Mouse (Mus musculus): ENCODE measurements around the gene Amotl2. TPM values are rescaled to one million over a fixed set of nuclear protein-coding genes. Genes with fewer than 3 reads are reported as not detected.

Amotl2 gene
- polyA plus RNA-seq, 1 experiment from 2014 or later, result 40.1 TPM

GRCm38 (mm10) chr9:102735996-102736395, 19.5 kb downstream of the Amotl2 start:
- Histone ChIP-seq H3K27ac (ENCODE audit: low read length) (peak overlapping the region; percentile 36; the same call in 1 of the 2 replicates), H3K4me2 (ENCODE audit: low read depth, low read length) (no peak overlapping the region), H3K4me3 (ENCODE audit: low read length) (no peak overlapping the region), H3K4me1 (replicated peaks; ENCODE audit: control insufficient read depth, insufficient read depth, low read length) (peaks cover 17% of the 10 kb centered on the region), H3K9ac (ENCODE audit: low read length) (no peak overlapping the region), H3K27me3 (ENCODE audit: control insufficient read depth, insufficient read depth, low read depth, low read length) (no peaks in the 10 kb centered on the region), H3K36me3 (ENCODE audit: control insufficient read depth, insufficient read depth, low read length) (peaks cover 25% of the 10 kb centered on the region), H3K9me3 (ENCODE audit: control insufficient read depth, low read length) (no peaks in the 10 kb centered on the region)
- 16% methylated on average over 1 of the region's 1 CpGs for WGBS
- ATAC-seq (ENCODE audit: low read depth), result no peak

- no peak for ATAC-seq (ENCODE audit: low read depth)
- peaks cover 7% of the 10 kb centered on the region for H3K4me1 ChIP-seq (replicated peaks; ENCODE audit: control insufficient read depth, insufficient read depth, low read length)
- H3K4me3 ChIP-seq (ENCODE audit: low read length), result no peak overlapping the region
- no peaks in the 10 kb centered on the region for H3K27me3 ChIP-seq (ENCODE audit: control insufficient read depth, insufficient read depth, low read depth, low read length)
- no peaks in the 10 kb centered on the region for H3K9me3 ChIP-seq (ENCODE audit: control insufficient read depth, low read length)
- H3K27ac ChIP-seq (ENCODE audit: low read length), result no peak overlapping the region
- H3K9ac ChIP-seq (ENCODE audit: low read length), result no peak overlapping the region
- peaks cover 11% of the 10 kb centered on the region for H3K36me3 ChIP-seq (ENCODE audit: control insufficient read depth, insufficient read depth, low read length)
- H3K4me2 ChIP-seq (ENCODE audit: low read depth, low read length), result no peak overlapping the region
- WGBS, result 20% methylated on average over 1 of the region's 1 CpGs
These were observed 20.9 kb downstream of the Amotl2 start for GRCm38 (mm10) chr9:102737405-102737804.

DNA sequence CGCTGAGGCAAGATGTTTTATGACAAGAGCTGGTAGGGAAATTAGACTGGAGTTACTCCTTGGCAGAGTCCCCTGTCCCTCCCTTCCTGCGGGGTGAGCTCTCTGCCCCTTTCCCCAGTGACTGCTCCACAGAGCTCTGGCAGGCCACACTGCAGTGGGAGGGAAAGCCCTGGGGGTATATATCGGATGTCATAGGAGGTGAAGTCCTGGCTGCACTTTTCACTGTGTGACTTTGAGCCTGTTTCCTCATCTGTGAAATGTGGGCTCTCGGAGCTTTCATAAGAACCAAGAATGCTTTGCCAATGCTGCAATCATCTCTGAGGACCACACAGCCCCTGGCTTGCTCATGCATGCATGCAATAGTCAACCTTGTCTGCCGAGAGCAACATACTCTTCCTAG, 30.3 kb downstream of the Amotl2 start:
- H3K9ac ChIP-seq (ENCODE audit: low read length), result no peak overlapping the region
- no peaks in the 10 kb centered on the region for H3K9me3 ChIP-seq (ENCODE audit: control insufficient read depth, low read length)
- peaks cover 6% of the 10 kb centered on the region; the same call in 1 of the 2 replicates for H3K4me1 ChIP-seq (replicated peaks; ENCODE audit: control insufficient read depth, insufficient read depth, low read length)
- no peak overlapping the region for H3K4me3 ChIP-seq (ENCODE audit: low read length)
- ATAC-seq (ENCODE audit: low read depth), result no peak; the same call in 1 of the 2 replicates
- WGBS, result 71% methylated on average over 5 of the region's 5 CpGs
- H3K27ac ChIP-seq (ENCODE audit: low read length), result no peak overlapping the region
- no peaks in the 10 kb centered on the region for H3K27me3 ChIP-seq (ENCODE audit: control insufficient read depth, insufficient read depth, low read depth, low read length)
- H3K36me3 ChIP-seq (ENCODE audit: control insufficient read depth, insufficient read depth, low read length), result no peaks in the 10 kb centered on the region
- H3K4me2 ChIP-seq (ENCODE audit: low read depth, low read length), result no peak overlapping the region

DNA sequence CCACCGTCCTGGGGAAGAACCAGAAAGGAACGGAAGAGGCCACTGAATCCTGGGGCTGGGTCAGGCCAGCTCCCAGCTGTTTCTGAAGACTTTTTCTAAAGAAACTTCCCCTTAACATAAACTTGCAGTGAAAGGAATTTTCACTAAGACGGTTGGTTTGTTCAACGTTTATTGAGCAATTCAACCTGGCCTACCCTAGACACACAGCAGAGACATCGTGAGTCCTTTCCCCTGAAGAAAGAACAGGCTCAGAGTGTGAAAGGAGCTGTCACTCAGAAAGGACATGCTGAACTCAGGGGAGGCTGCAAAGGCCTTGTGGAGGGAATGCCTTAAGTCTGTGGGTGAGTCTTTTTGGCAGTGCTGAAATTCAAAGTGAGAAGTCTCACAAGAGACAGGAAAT, 31.4 kb downstream of the Amotl2 start:
- no peaks in the 10 kb centered on the region for H3K36me3 ChIP-seq (ENCODE audit: control insufficient read depth, insufficient read depth, low read length)
- H3K9ac ChIP-seq (ENCODE audit: low read length), result no peak overlapping the region
- peak overlapping the region; percentile 53 for H3K27ac ChIP-seq (ENCODE audit: low read length)
- H3K27me3 ChIP-seq (ENCODE audit: control insufficient read depth, insufficient read depth, low read depth, low read length), result no peaks in the 10 kb centered on the region
- H3K4me3 ChIP-seq (ENCODE audit: low read length), result no peak overlapping the region
- H3K4me1 ChIP-seq (replicated peaks; ENCODE audit: control insufficient read depth, insufficient read depth, low read length), result peaks cover 6% of the 10 kb centered on the region; the same call in 1 of the 2 replicates
- H3K9me3 ChIP-seq (ENCODE audit: control insufficient read depth, low read length), result no peaks in the 10 kb centered on the region
- H3K4me2 ChIP-seq (ENCODE audit: low read depth, low read length), result no peak overlapping the region
- peak; percentile 44; the same call in 1 of the 2 replicates for ATAC-seq (ENCODE audit: low read depth)
- 13% methylated on average over 5 of the region's 5 CpGs for WGBS

DNA sequence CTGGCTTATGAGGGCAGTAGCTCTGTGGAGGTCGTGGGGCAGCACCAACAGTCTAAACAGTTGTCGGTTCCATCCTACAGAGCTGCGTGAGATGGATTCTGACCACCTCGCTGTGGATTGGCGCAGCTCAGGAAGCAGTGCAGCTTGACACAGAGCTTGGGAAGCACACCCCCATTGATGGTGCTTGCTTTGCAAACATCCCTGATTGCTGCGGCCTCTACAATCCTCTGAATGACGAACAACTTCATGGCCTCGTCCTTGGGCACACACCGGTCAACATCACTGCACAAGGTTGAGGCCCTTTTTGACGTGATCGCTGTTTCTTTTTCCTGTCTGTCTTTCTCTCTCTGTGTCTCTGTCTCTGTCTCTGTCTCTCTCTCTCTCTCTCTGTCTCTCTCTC, 32.7 kb downstream of the Amotl2 start:
- no peak overlapping the region for H3K4me2 ChIP-seq (ENCODE audit: low read depth, low read length)

GRCm38 (mm10) chr9:102751632-102752303, 35.3 kb downstream of the Amotl2 start:
- H3K27ac ChIP-seq (ENCODE audit: low read length), result no peak overlapping the region
- H3K9ac ChIP-seq (ENCODE audit: low read length), result no peak overlapping the region
- 73% methylated on average over 5 of the region's 5 CpGs for WGBS
- peaks cover 19% of the 10 kb centered on the region; the same call in 1 of the 2 replicates for H3K4me1 ChIP-seq (replicated peaks; ENCODE audit: control insufficient read depth, insufficient read depth, low read length)
- no peaks in the 10 kb centered on the region for H3K27me3 ChIP-seq (ENCODE audit: control insufficient read depth, insufficient read depth, low read depth, low read length)
- no peak overlapping the region for H3K4me2 ChIP-seq (ENCODE audit: low read depth, low read length)
- H3K4me3 ChIP-seq (ENCODE audit: low read length), result no peak overlapping the region
- no peaks in the 10 kb centered on the region for H3K36me3 ChIP-seq (ENCODE audit: control insufficient read depth, insufficient read depth, low read length)
- no peaks in the 10 kb centered on the region for H3K9me3 ChIP-seq (ENCODE audit: control insufficient read depth, low read length)
- no peak for ATAC-seq (ENCODE audit: low read depth)

More for the DNA sequence above, 32.7 kb downstream of the Amotl2 start:
- 58% methylated on average over 11 of the region's 11 CpGs for WGBS
- Histone ChIP-seq H3K9ac (ENCODE audit: low read length) (no peak overlapping the region), H3K27ac (ENCODE audit: low read length) (no peak overlapping the region), H3K36me3 (ENCODE audit: control insufficient read depth, insufficient read depth, low read length) (no peaks in the 10 kb centered on the region), H3K4me3 (ENCODE audit: low read length) (no peak overlapping the region), H3K27me3 (ENCODE audit: control insufficient read depth, insufficient read depth, low read depth, low read length) (no peaks in the 10 kb centered on the region), H3K9me3 (ENCODE audit: control insufficient read depth, low read length) (no peaks in the 10 kb centered on the region), H3K4me1 (replicated peaks; ENCODE audit: control insufficient read depth, insufficient read depth, low read length) (peaks cover 6% of the 10 kb centered on the region; the same call in 1 of the 2 replicates)
- ATAC-seq (ENCODE audit: low read depth), result no peak

DNA sequence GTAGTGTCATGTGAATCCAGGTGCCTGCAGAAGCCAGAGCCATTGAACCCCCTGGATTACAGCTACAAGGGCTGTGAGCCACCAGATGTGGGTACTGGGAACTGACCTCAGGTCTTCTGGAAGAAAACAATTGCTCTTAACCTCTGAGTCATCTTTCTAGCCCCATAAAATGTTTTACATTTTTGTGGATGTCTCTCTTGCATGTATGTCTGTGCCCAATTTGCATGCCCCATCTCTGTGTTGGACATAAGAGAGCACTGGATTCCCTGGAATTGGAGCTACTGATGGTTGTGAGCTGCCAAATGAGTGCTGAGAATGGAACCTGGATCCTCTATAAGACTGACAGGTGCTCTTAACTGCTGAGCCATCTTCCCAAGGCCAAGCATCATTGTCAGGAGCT, 36.8 kb downstream of the Amotl2 start:
- H3K4me3 ChIP-seq (ENCODE audit: low read length), result no peak overlapping the region
- H3K27ac ChIP-seq (ENCODE audit: low read length), result no peak overlapping the region
- no peaks in the 10 kb centered on the region for H3K36me3 ChIP-seq (ENCODE audit: control insufficient read depth, insufficient read depth, low read length)
- peaks cover 13% of the 10 kb centered on the region; the same call in 1 of the 2 replicates for H3K4me1 ChIP-seq (replicated peaks; ENCODE audit: control insufficient read depth, insufficient read depth, low read length)
- H3K9me3 ChIP-seq (ENCODE audit: control insufficient read depth, low read length), result no peaks in the 10 kb centered on the region
- no peak overlapping the region for H3K9ac ChIP-seq (ENCODE audit: low read length)
- no peak overlapping the region for H3K4me2 ChIP-seq (ENCODE audit: low read depth, low read length)
- H3K27me3 ChIP-seq (ENCODE audit: control insufficient read depth, insufficient read depth, low read depth, low read length), result no peaks in the 10 kb centered on the region
- no peak for ATAC-seq (ENCODE audit: low read depth)

DNA sequence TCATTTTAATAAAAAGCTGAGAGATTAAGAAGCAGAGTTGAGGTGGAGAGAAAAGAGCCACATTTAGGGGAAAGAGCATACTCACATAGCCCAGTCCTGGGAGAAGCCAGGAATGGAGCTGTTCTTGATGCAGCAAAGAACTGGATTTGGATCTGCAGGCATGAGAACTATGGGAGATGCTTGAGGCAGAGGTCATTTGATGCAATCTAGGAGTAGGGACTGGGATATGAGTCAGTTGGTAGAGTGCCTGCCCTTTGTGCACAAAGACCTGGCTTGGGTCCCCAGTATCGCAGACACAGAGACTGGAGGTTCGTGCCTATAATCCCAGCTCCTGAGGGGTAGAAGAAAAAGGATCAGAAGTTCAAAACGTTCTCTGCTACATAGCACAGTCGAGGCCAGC, 38.7 kb downstream of the Amotl2 start:
- WGBS, result 56% methylated on average over 4 of the region's 4 CpGs
- no peak for ATAC-seq (ENCODE audit: low read depth)

GRCm38 (mm10) chr9:102755591-102756270, 39.3 kb downstream of the Amotl2 start:
- Histone ChIP-seq H3K27ac (ENCODE audit: low read length) (peak overlapping the region; percentile 26), H3K36me3 (ENCODE audit: control insufficient read depth, insufficient read depth, low read length) (no peaks in the 10 kb centered on the region), H3K9me3 (ENCODE audit: control insufficient read depth, low read length) (no peaks in the 10 kb centered on the region), H3K9ac (ENCODE audit: low read length) (no peak overlapping the region), H3K27me3 (ENCODE audit: control insufficient read depth, insufficient read depth, low read depth, low read length) (no peaks in the 10 kb centered on the region), H3K4me2 (ENCODE audit: low read depth, low read length) (no peak overlapping the region), H3K4me1 (replicated peaks; ENCODE audit: control insufficient read depth, insufficient read depth, low read length) (peaks cover 27% of the 10 kb centered on the region), H3K4me3 (ENCODE audit: low read length) (no peak overlapping the region)
- 60% methylated on average over 9 of the region's 9 CpGs for WGBS
- ATAC-seq (ENCODE audit: low read depth), result no peak

More for the DNA sequence above, 38.7 kb downstream of the Amotl2 start:
- no peaks in the 10 kb centered on the region for H3K9me3 ChIP-seq (ENCODE audit: control insufficient read depth, low read length)
- no peak overlapping the region for H3K4me3 ChIP-seq (ENCODE audit: low read length)
- H3K27ac ChIP-seq (ENCODE audit: low read length), result peak overlapping the region; percentile 26
- peaks cover 27% of the 10 kb centered on the region for H3K4me1 ChIP-seq (replicated peaks; ENCODE audit: control insufficient read depth, insufficient read depth, low read length)
- no peak overlapping the region for H3K9ac ChIP-seq (ENCODE audit: low read length)
- no peaks in the 10 kb centered on the region for H3K27me3 ChIP-seq (ENCODE audit: control insufficient read depth, insufficient read depth, low read depth, low read length)
- no peaks in the 10 kb centered on the region for H3K36me3 ChIP-seq (ENCODE audit: control insufficient read depth, insufficient read depth, low read length)
- H3K4me2 ChIP-seq (ENCODE audit: low read depth, low read length), result no peak overlapping the region
